Mouse (Mus musculus): ENCODE measurements around the gene Rps25. TPM values are rescaled to one million over a fixed set of nuclear protein-coding genes. Genes with fewer than 3 reads are reported as not detected.
"Not testable (repeated sequence)": the region's sequence is repeated elsewhere in the genome, so short reads cannot be mapped to it uniquely, and the experiment has no call there.

The Rps25 gene
- 758 and 952 TPM in 2 replicates for polyA plus RNA-seq (2015; fragmentation: Nextera tagmentation; extraction: Ambion mirVana)

- H3K9me3 ChIP-seq (replicated peaks), result no peaks in the 10 kb centered on the region
- H3K4me1 ChIP-seq (replicated peaks), result peaks cover 49% of the 10 kb centered on the region
- no peaks in the 10 kb centered on the region for H3K27me3 ChIP-seq
- peaks cover 65% of the 10 kb centered on the region for H3K36me3 ChIP-seq (replicated peaks)
- WGBS (ENCODE audit: insufficient replicate concordance), result under 1% methylated on average over 51 of the region's 51 CpGs
- peak within 1 kb of the TSS; percentile 77 for H3K4me2 ChIP-seq
- peak within 1 kb of the TSS; percentile 87 for H3K27ac ChIP-seq (replicated peaks)
- H3K9ac ChIP-seq, result peak within 1 kb of the TSS; percentile 81
- H3K4me3 ChIP-seq (replicated peaks), result peak within 1 kb of the TSS; percentile 73
- peak; percentile 93 for ATAC-seq (ENCODE audit: insufficient read depth)
Observed at GRCm38 (mm10) chr9:44406906-44407751, at the start of gene Rps25, which contains the start of gene Trappc4. TSS of gene Rps25 (plus strand) at chr9:44407139. TSS of gene Trappc4 (minus strand) at chr9:44407600.

- Histone ChIP-seq H3K9ac (no peak overlapping the region), H3K4me3 (replicated peaks) (no peak overlapping the region), H3K36me3 (replicated peaks) (peaks cover 73% of the 10 kb centered on the region), H3K27ac (replicated peaks) (peak overlapping the region; percentile 3; the same call in 1 of the 2 replicates), H3K27me3 (no peaks in the 10 kb centered on the region), H3K9me3 (replicated peaks) (no peaks in the 10 kb centered on the region), H3K4me1 (replicated peaks) (peaks cover 18% of the 10 kb centered on the region), H3K4me2 (no peak overlapping the region)
- no peak for ATAC-seq (ENCODE audit: insufficient read depth)
- 54% methylated on average over 4 of the region's 4 CpGs for WGBS (ENCODE audit: insufficient replicate concordance)
Observed at GRCm38 (mm10) chr9:44357207-44357606, 49.7 kb upstream of the Rps25 start.

GRCm38 (mm10) chr9:44361190-44361917, 45.6 kb upstream of the Rps25 start, which contains the start of gene Vps11:
TSS of gene Vps11 (minus strand) at chr9:44361670.
- Histone ChIP-seq H3K27ac (replicated peaks) (peak within 1 kb of the TSS; percentile 85), H3K9me3 (replicated peaks) (no peaks in the 10 kb centered on the region), H3K4me1 (replicated peaks) (peaks cover 12% of the 10 kb centered on the region), H3K36me3 (replicated peaks) (peaks cover 32% of the 10 kb centered on the region), H3K4me2 (peak within 1 kb of the TSS; percentile 77), H3K27me3 (no peaks in the 10 kb centered on the region), H3K4me3 (replicated peaks) (peak within 1 kb of the TSS; percentile 86), H3K9ac (peak within 1 kb of the TSS; percentile 84)
- peak; percentile 85 for ATAC-seq (ENCODE audit: insufficient read depth)
- WGBS (ENCODE audit: insufficient replicate concordance), result under 1% methylated on average over 44 of the region's 44 CpGs

GRCm38 (mm10) chr9:44361931-44362330, 45.0 kb upstream of the Rps25 start:
- not testable (repeated sequence) for H3K27me3 ChIP-seq; H3K9me3 ChIP-seq (replicated peaks); ATAC-seq (ENCODE audit: insufficient read depth); H3K9ac ChIP-seq
- peak overlapping the region; percentile 86 for H3K4me3 ChIP-seq (replicated peaks)
- H3K4me1 ChIP-seq (replicated peaks), result peaks cover 12% of the 10 kb centered on the region
- H3K4me2 ChIP-seq, result peak overlapping the region; percentile 77
- peaks cover 26% of the 10 kb centered on the region for H3K36me3 ChIP-seq (replicated peaks)
- peak overlapping the region; percentile 85 for H3K27ac ChIP-seq (replicated peaks)
- whole genome bisulfite sequencing (ENCODE audit: insufficient replicate concordance), result 40% methylated on average over 4 of the region's 4 CpGs

GRCm38 (mm10) chr9:44364480-44364879, 42.5 kb upstream of the Rps25 start:
- peaks cover 12% of the 10 kb centered on the region for H3K4me1 ChIP-seq (replicated peaks)

GRCm38 (mm10) chr9:44373386-44373785, 33.6 kb upstream of the Rps25 start:
- H3K4me2 ChIP-seq, result no peak overlapping the region
- H3K4me3 ChIP-seq (replicated peaks), result no peak overlapping the region
- H3K27me3 ChIP-seq, result no peaks in the 10 kb centered on the region
- H3K9me3 ChIP-seq (replicated peaks), result no peaks in the 10 kb centered on the region
- no peak overlapping the region for H3K9ac ChIP-seq
- no peaks in the 10 kb centered on the region for H3K36me3 ChIP-seq (replicated peaks)
- no peak for ATAC-seq (ENCODE audit: insufficient read depth)
- 0 out of 2 replicates have a peak overlapping the region, but pooled peaks have one; percentile 20 for H3K27ac ChIP-seq (replicated peaks)
- peaks cover 20% of the 10 kb centered on the region for H3K4me1 ChIP-seq (replicated peaks)

More at GRCm38 (mm10) chr9:44364480-44364879, 42.5 kb upstream of the Rps25 start:
- Histone ChIP-seq H3K9ac (no peak overlapping the region), H3K4me2 (no peak overlapping the region), H3K36me3 (replicated peaks) (peaks cover 5% of the 10 kb centered on the region), H3K9me3 (replicated peaks) (no peaks in the 10 kb centered on the region), H3K4me3 (replicated peaks) (no peak overlapping the region), H3K27ac (replicated peaks) (no peak overlapping the region), H3K27me3 (no peaks in the 10 kb centered on the region)
- WGBS (ENCODE audit: insufficient replicate concordance), result 50% methylated on average over 3 of the region's 3 CpGs
- ATAC-seq (ENCODE audit: insufficient read depth), result no peak

- Histone ChIP-seq H3K4me1 (replicated peaks) (peaks cover 38% of the 10 kb centered on the region), H3K27me3 (no peaks in the 10 kb centered on the region), H3K9me3 (replicated peaks) (no peaks in the 10 kb centered on the region), H3K27ac (replicated peaks) (no peak overlapping the region), H3K4me3 (replicated peaks) (no peak overlapping the region), H3K9ac (no peak overlapping the region), H3K4me2 (no peak overlapping the region), H3K36me3 (replicated peaks) (peaks cover 5% of the 10 kb centered on the region)
- WGBS (ENCODE audit: insufficient replicate concordance), result 75% methylated on average over 6 of the region's 6 CpGs
- no peak for ATAC-seq (ENCODE audit: insufficient read depth)
Observed at GRCm38 (mm10) chr9:44376141-44376540, 30.8 kb upstream of the Rps25 start.

GRCm38 (mm10) chr9:44377335-44377734, 29.6 kb upstream of the Rps25 start:
- not testable (repeated sequence) for H3K9me3 ChIP-seq (replicated peaks); H3K27me3 ChIP-seq; H3K9ac ChIP-seq; H3K4me2 ChIP-seq; ATAC-seq (ENCODE audit: insufficient read depth); H3K4me3 ChIP-seq (replicated peaks); H3K27ac ChIP-seq (replicated peaks)
- 61% methylated on average over 2 of the region's 2 CpGs for WGBS (ENCODE audit: insufficient replicate concordance)
- H3K4me1 ChIP-seq (replicated peaks), result peaks cover 44% of the 10 kb centered on the region
- H3K36me3 ChIP-seq (replicated peaks), result peaks cover 17% of the 10 kb centered on the region

- 35% methylated on average over 5 of the region's 5 CpGs for WGBS (ENCODE audit: insufficient replicate concordance)
Observed at GRCm38 (mm10) chr9:44378153-44378730, 28.7 kb upstream of the Rps25 start.

GRCm38 (mm10) chr9:44379054-44379834, 27.7 kb upstream of the Rps25 start, which contains the start of gene Hyou1:
TSS of gene Hyou1 (plus strand) at chr9:44379490.
- Histone ChIP-seq H3K4me1 (replicated peaks) (peaks cover 35% of the 10 kb centered on the region), H3K4me2 (peak within 1 kb of the TSS; percentile 93), H3K9me3 (replicated peaks) (no peaks in the 10 kb centered on the region), H3K4me3 (replicated peaks) (peak within 1 kb of the TSS; percentile 71), H3K36me3 (replicated peaks) (peaks cover 36% of the 10 kb centered on the region), H3K27ac (replicated peaks) (peak within 1 kb of the TSS; percentile 88), H3K27me3 (no peaks in the 10 kb centered on the region), H3K9ac (peak within 1 kb of the TSS; percentile 80)
- ATAC-seq (ENCODE audit: insufficient read depth), result peak; percentile 93
- WGBS (ENCODE audit: insufficient replicate concordance), result under 1% methylated on average over 83 of the region's 83 CpGs

More at GRCm38 (mm10) chr9:44378153-44378730, 28.7 kb upstream of the Rps25 start:
- ATAC-seq (ENCODE audit: insufficient read depth), result no peak
- H3K9me3 ChIP-seq (replicated peaks), result no peaks in the 10 kb centered on the region
- peak overlapping the region; percentile 69 for H3K9ac ChIP-seq
- peak overlapping the region; percentile 71 for H3K4me3 ChIP-seq (replicated peaks)
- peaks cover 43% of the 10 kb centered on the region for H3K4me1 ChIP-seq (replicated peaks)
- peaks cover 26% of the 10 kb centered on the region for H3K36me3 ChIP-seq (replicated peaks)
- H3K27me3 ChIP-seq, result no peaks in the 10 kb centered on the region
- peak overlapping the region; percentile 88 for H3K27ac ChIP-seq (replicated peaks)
- H3K4me2 ChIP-seq, result peak overlapping the region; percentile 93
